Mouse (Mus musculus) ES-E14 (cell line): ENCODE results near the gene Rgs7. TPM values are rescaled to one million over a fixed set of nuclear protein-coding genes. Genes with fewer than 3 reads are reported as not detected.

Experiments used
- DNase-seq: peaks from one replicate; pipeline ENCODE4 v3.0.0-alpha.2; 2013; ENCODE audit warnings: low read depth, low spot score
- H3K27ac ChIP-seq: 2 replicates; pipeline ENCODE4 v1.5.1; 2012; ENCODE audit warnings: low read depth, mild to moderate bottlenecking, low read length, moderate library complexity, mixed read lengths; ENCODE audit not compliant: poor library complexity, insufficient read depth, severe bottlenecking
- H3K36me3 ChIP-seq: 2 replicates; pipeline ENCODE4 v1.6.1; 2012; ENCODE audit warnings: mild to moderate bottlenecking, low read length, moderate library complexity, mixed read lengths; ENCODE audit not compliant: control insufficient read depth, poor library complexity, insufficient read depth, severe bottlenecking
- H3K4me1 ChIP-seq, 2 experiments: fragments of 150-350 bp in 1 of 2; sonication (generic) in 1 of 2; 2 replicates each; pipeline ENCODE4 v1.6.1; 2012; ENCODE audit warnings: low read length in 2 of 2, mild to moderate bottlenecking in 1 of 2, mixed read lengths in 1 of 2; ENCODE audit not compliant: control insufficient read depth in 2 of 2, insufficient read depth in 2 of 2, poor library complexity in 1 of 2
- H3K4me3 ChIP-seq, 2 experiments: fragments of 150-350 bp in 1 of 2; sonication (generic) in 1 of 2; 2 replicates each; pipeline ENCODE4 v1.5.1; 2012; ENCODE audit warnings: low read length in 2 of 2, low read depth in 1 of 2, mild to moderate bottlenecking in 1 of 2, mixed read lengths in 1 of 2; ENCODE audit not compliant: insufficient read depth in 1 of 2, poor library complexity in 1 of 2, severe bottlenecking in 1 of 2
- H3K9ac ChIP-seq: 2 replicates; pipeline ENCODE4 v1.6.1; 2012; ENCODE audit warnings: low read depth, mild to moderate bottlenecking, low read length, mixed read lengths; ENCODE audit not compliant: poor library complexity, insufficient read depth, severe bottlenecking
- H3K9me3 ChIP-seq: fragments of 150-350 bp; sonication (generic); 2 replicates; pipeline ENCODE4 v1.6.1; 2012; ENCODE audit warnings: low read depth, mild to moderate bottlenecking, low read length; ENCODE audit not compliant: control insufficient read depth, insufficient read depth
- CHD2 ChIP-seq: IDR thresholded peaks from 2 replicates; pipeline ENCODE4 v1.6.1; 2014; ENCODE audit warnings: mild to moderate bottlenecking, low read depth, low read length, inconsistent platforms
- HCFC1 ChIP-seq: IDR thresholded peaks from 2 replicates; pipeline ENCODE4 v1.6.1; 2012; ENCODE audit warnings: low read length, inconsistent platforms, borderline replicate concordance; ENCODE audit not compliant: insufficient read depth
- MAFK ChIP-seq: IDR thresholded peaks from 2 replicates; pipeline ENCODE4 v1.6.1; 2014; ENCODE audit warnings: mild to moderate bottlenecking, low read depth, low read length, inconsistent platforms; ENCODE audit not compliant: insufficient read depth
- ZC3H11A ChIP-seq: IDR thresholded peaks from 2 replicates; pipeline ENCODE4 v1.6.1; 2012; ENCODE audit warnings: low read depth, mild to moderate bottlenecking, inconsistent platforms, low read length, borderline replicate concordance
- ZNF384 ChIP-seq: IDR thresholded peaks from 2 replicates; pipeline ENCODE4 v1.6.1; 2012; ENCODE audit warnings: low read depth, low read length, inconsistent platforms
- in situ Hi-C, 2 experiments: fragments of 600-800 bp; cut with MboI; formaldehyde crosslinking; loops; one replicate each; pipeline ENCODE4 v1.15.1; 2025; ENCODE audit warnings: low sequenced_read_pairs in 2 of 2, inconsistent platforms in 1 of 2; ENCODE audit not compliant: unreplicated experiment in 2 of 2
- total RNA-seq: library from RNA; depleted of rRNA; stranded (reverse); fragments of 300-350 nt; gene quantifications from 2 replicates; pipeline ENCODE4 v1.2.3, GENCODE M21; 2012

The Rgs7 gene
- total RNA-seq, 1 experiment: 0.18 TPM

- H3K36me3 ChIP-seq: no peaks in the 10 kb centered on the region
- no peak for DNase-seq
- no peak overlapping the region for H3K4me3 ChIP-seq
- no peak overlapping the region for H3K9ac ChIP-seq
- H3K9me3 ChIP-seq: no peaks in the 10 kb centered on the region
- no peak overlapping the region for H3K27ac ChIP-seq
- in situ Hi-C loops: no loop called here
- TF ChIP-seq ZNF384 (no peak), HCFC1 (no peak), MAFK (no peak), ZC3H11A (no peak), CHD2 (no peak)
- H3K4me1 ChIP-seq: no peaks in the 10 kb centered on the region
Measured at GRCm38 (mm10) chr1:175389250-175389649, 103.0 kb downstream of the Rgs7 start.

GRCm38 (mm10) chr1:175385581-175386235, 106.6 kb downstream of the Rgs7 start:
- in situ Hi-C loops: no loop called here
- H3K36me3 ChIP-seq: no peaks in the 10 kb centered on the region
- TF ChIP-seq MAFK (no peak), HCFC1 (no peak), ZNF384 (no peak)
- no peak for DNase-seq
- H3K9me3 ChIP-seq: no peaks in the 10 kb centered on the region
- H3K4me1 ChIP-seq: no peaks in the 10 kb centered on the region
- no peak overlapping the region for H3K4me3 ChIP-seq
- no peak overlapping the region for H3K9ac ChIP-seq
- no peak overlapping the region for H3K27ac ChIP-seq

DNA sequence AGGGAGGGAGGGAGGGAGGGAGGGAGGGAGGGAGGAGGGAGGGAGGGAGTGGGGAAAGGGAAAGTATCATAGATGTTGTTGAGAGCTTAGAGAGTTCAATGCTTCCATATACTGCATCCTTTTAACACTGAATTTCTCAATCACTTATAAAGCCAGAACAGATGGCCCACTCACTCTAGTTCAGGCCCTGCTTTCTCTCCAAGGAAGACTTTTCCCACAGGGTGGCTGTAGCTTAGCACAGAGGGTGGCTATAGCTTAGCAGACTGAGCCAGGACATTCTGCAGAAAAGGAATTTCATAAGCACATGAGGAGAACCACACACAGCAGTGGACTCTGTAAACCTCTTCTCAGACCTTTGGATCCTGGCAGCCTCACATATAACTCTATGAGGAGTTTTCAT, 119.7 kb downstream of the Rgs7 start:
- no peaks in the 10 kb centered on the region for H3K4me1 ChIP-seq
- H3K36me3 ChIP-seq: no peaks in the 10 kb centered on the region
- no peak for DNase-seq
- H3K9me3 ChIP-seq: no peaks in the 10 kb centered on the region
- no peak for TF ChIP-seq CHD2
- no peak for TF ChIP-seq MAFK
- no peak for TF ChIP-seq ZC3H11A
- TF ChIP-seq ZNF384: no peak
- no peak for TF ChIP-seq HCFC1
- no peak overlapping the region for H3K4me3 ChIP-seq
- no peak overlapping the region for H3K27ac ChIP-seq
- no peak overlapping the region for H3K9ac ChIP-seq
- in situ Hi-C loops: no loop called here

DNA sequence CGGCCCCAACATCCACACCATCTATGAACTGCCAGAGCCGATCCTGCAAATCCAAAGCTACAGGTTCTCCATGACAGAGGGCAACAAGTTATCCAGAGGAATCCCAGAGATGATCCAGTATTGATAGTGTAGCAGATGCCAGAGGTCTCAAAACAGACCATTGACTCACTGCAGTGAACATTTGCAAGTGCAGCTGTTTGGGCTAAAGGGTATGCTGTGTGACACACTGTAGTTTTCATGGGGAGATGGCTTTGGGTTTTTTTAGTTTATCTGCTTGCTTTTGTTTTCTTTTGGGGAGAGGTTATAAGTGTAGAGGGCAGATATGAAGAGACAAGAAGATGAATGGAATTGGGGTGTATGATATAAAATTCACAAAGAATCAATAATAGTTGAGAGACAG, 124.2 kb downstream of the Rgs7 start:
- Histone ChIP-seq H3K9me3 (no peaks in the 10 kb centered on the region), H3K27ac (no peak overlapping the region), H3K36me3 (no peaks in the 10 kb centered on the region), H3K4me3 (no peak overlapping the region), H3K9ac (no peak overlapping the region), H3K4me1 (no peaks in the 10 kb centered on the region)
- in situ Hi-C loops: no loop called here
- TF ChIP-seq HCFC1: no peak
- TF ChIP-seq MAFK: no peak
- TF ChIP-seq CHD2: no peak
- no peak for TF ChIP-seq ZNF384
- TF ChIP-seq ZC3H11A: no peak
- no peak for DNase-seq

- in situ Hi-C loops: no loop called here
- no peaks in the 10 kb centered on the region for H3K9me3 ChIP-seq
Measured at GRCm38 (mm10) chr1:175363606-175364005, 128.7 kb downstream of the Rgs7 start.

More at GRCm38 (mm10) chr1:175363606-175364005, 128.7 kb downstream of the Rgs7 start:
- Histone ChIP-seq H3K27ac (no peak overlapping the region), H3K4me3 (no peak overlapping the region), H3K36me3 (no peaks in the 10 kb centered on the region), H3K9ac (no peak overlapping the region), H3K4me1 (no peaks in the 10 kb centered on the region)
- DNase-seq: no peak
- TF ChIP-seq ZC3H11A: no peak
- TF ChIP-seq MAFK: no peak
- no peak for TF ChIP-seq HCFC1
- TF ChIP-seq CHD2: no peak
- no peak for TF ChIP-seq ZNF384
